Mouse (Mus musculus): ENCODE data around the gene C330007P06Rik. TPM values are rescaled to one million over a fixed set of nuclear protein-coding genes. Genes with fewer than 3 reads are reported as not detected.

The C330007P06Rik gene
- polyA plus RNA-seq, 2 experiments = 6.2 to 14.6 TPM

DNA sequence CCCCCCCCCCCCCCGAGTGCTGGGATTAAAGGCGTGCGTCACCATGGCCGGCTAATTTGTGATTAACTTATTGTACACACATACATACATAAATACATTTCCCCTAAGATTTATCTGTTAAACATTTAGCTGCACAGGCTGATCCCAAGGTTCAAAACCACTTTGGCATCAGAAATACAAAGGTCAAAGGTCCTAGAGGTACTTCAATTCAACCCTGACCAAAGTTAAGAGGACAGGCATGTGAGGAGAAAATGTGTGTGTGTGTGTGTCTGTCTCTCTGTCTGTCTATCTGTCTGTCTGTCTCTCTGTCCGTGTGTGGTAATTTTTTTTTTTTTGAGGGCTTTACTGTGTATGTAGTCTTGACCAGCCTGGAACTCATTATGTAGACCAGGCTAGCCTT lies 47.0 kb downstream of the C330007P06Rik start:
- Histone ChIP-seq H3K27me3 (ENCODE audit: control insufficient read depth, insufficient read depth, low read length) (no peaks in the 10 kb centered on the region), H3K27ac (no peak overlapping the region), H3K4me2 (ENCODE audit: low read depth) (no peak overlapping the region), H3K36me3 (replicated peaks; ENCODE audit: control insufficient read depth, insufficient read depth, low read depth) (no peaks in the 10 kb centered on the region), H3K4me3 (ENCODE audit: insufficient read depth in 1 of 2, low read depth in 2 of 2, low read length in 2 of 2) (no peak overlapping the region), H3K9me3 (ENCODE audit: control insufficient read depth, low read length) (no peaks in the 10 kb centered on the region), H3K9ac (replicated peaks) (no peak overlapping the region), H3K4me1 (replicated peaks; ENCODE audit: control insufficient read depth in 2 of 2, insufficient read depth in 2 of 2, low read length in 1 of 2) (no peaks in the 10 kb centered on the region; a peak in 1 of 4 replicates)
- ATAC-seq (ENCODE audit: insufficient read depth) (no peak), DNase-seq (ENCODE audit: low read depth in 3 of 3, low spot score in 3 of 3) (no peak)
- TF ChIP-seq EP300 (IDR thresholded peaks at IDR 0.05; ENCODE audit: low read depth) (no peak), CTCF (IDR thresholded peaks at IDR 0.05; ENCODE audit: low read depth) (no peak)
- WGBS (ENCODE audit: insufficient replicate concordance) = 74% methylated on average over 5 of the region's 5 CpGs

DNA sequence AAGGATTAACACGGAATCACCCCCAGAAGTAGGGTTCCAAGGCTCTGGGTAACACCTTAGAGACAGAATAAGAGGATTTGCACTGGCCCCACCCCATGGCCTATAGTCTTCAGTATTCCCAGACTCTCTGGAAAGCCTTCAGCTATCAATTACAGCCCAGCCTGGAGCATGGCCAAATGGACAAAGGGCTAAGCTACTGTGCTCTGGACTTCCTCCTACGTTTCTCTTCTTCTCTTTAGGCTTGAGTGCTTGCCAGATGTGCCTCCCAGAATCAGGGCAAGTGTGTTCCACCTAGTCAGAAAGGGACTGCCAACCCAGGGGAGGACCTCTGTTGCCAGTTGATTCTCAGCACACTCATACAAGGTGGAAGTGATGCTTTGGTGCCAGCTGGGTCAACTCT lies 48.9 kb downstream of the C330007P06Rik start:
- ATAC-seq (ENCODE audit: insufficient read depth) (no peak), DNase-seq (ENCODE audit: low read depth in 3 of 3, low spot score in 3 of 3) (no peak)
- no peaks in the 10 kb centered on the region for H3K9me3 ChIP-seq (ENCODE audit: control insufficient read depth, low read length)
- H3K27ac ChIP-seq = no peak overlapping the region
- 36% methylated on average over 2 of the region's 2 CpGs for WGBS (ENCODE audit: insufficient replicate concordance)
- H3K4me1 ChIP-seq (replicated peaks; ENCODE audit: control insufficient read depth in 2 of 2, insufficient read depth in 2 of 2, low read length in 1 of 2) = no peaks in the 10 kb centered on the region; a peak in 1 of 4 replicates
- no peak for TF ChIP-seq CTCF (IDR thresholded peaks at IDR 0.05; ENCODE audit: low read depth)
- no peak for TF ChIP-seq EP300 (IDR thresholded peaks at IDR 0.05; ENCODE audit: low read depth)
- H3K9ac ChIP-seq (replicated peaks) = no peak overlapping the region
- H3K27me3 ChIP-seq (ENCODE audit: control insufficient read depth, insufficient read depth, low read length) = no peaks in the 10 kb centered on the region
- H3K4me2 ChIP-seq (ENCODE audit: low read depth) = no peak overlapping the region
- H3K4me3 ChIP-seq (ENCODE audit: insufficient read depth in 1 of 2, low read depth in 2 of 2, low read length in 2 of 2) = no peak overlapping the region
- H3K36me3 ChIP-seq (replicated peaks; ENCODE audit: control insufficient read depth, insufficient read depth, low read depth) = no peaks in the 10 kb centered on the region

DNA sequence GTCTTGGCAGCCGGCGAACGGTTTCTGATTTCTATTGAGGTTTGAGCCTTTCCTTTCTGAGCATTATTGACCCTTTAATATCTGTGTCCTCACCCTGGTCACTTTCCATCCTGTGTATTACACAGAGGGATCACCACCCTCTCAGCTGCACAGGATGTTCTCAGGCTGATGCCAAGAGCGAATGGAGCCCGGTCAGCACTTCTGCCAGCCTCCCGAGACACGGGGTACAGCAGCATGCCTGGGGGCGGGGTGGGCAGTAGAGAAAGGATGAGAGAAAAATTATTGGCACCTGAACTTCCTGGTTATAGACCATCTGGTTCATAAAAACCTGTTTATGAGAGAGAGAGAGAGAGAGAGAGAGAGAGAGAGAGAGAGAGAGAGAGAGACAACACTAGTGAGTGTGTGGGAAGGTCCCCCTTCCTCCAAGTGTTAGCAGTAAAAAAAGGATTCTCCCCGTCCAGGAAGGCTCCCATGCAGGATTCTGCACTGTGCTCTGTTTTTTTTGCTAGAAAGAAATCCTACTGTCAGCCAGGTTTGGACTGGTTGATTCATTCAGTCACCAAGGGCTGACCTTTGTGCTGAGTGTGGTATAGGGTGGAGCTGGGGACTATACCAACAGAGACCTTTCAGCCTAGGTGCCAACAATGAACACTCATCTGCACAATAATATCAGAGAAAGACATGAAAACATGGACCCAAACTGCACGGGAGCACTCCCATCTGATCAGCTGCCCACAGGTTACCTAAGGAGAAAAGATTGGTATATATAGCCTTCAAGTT lies 49.8 kb downstream of the C330007P06Rik start:
- Histone ChIP-seq H3K9me3 (ENCODE audit: control insufficient read depth, low read length) (no peaks in the 10 kb centered on the region), H3K27me3 (ENCODE audit: control insufficient read depth, insufficient read depth, low read length) (no peaks in the 10 kb centered on the region), H3K36me3 (replicated peaks; ENCODE audit: control insufficient read depth, insufficient read depth, low read depth) (no peaks in the 10 kb centered on the region), H3K4me2 (ENCODE audit: low read depth) (no peak overlapping the region), H3K9ac (replicated peaks) (no peak overlapping the region), H3K4me3 (ENCODE audit: insufficient read depth in 1 of 2, low read depth in 2 of 2, low read length in 2 of 2) (no peak overlapping the region), H3K27ac (no peak overlapping the region), H3K4me1 (replicated peaks; ENCODE audit: control insufficient read depth in 2 of 2, insufficient read depth in 2 of 2, low read length in 1 of 2) (no peaks in the 10 kb centered on the region; a peak in 1 of 4 replicates)
- 75% methylated on average over 10 of the region's 10 CpGs for WGBS (ENCODE audit: insufficient replicate concordance)
- DNase-seq (ENCODE audit: low read depth in 3 of 3, low spot score in 3 of 3) = no peak
- TF ChIP-seq CTCF (IDR thresholded peaks at IDR 0.05; ENCODE audit: low read depth) (no peak), EP300 (IDR thresholded peaks at IDR 0.05; ENCODE audit: low read depth) (no peak)
- no peak for ATAC-seq (ENCODE audit: insufficient read depth)

DNA sequence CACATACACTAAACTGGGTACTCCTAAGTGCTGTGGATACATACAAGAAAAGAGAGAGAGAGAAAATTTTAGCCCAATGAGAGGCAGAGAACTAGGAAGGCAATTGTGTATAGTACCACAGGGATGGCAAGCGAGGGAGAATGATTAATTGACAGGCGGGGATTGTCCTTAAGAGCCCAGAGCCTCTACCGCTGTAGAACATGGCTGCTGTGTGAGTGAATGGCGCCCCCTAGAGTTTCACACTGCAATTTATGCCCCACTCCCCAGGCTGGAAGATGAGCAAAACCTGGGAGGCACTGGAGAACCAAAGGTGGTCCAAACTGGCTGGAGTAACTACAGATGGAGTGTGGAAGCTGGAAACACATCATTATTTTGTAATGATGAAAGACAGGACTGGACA lies 53.7 kb downstream of the C330007P06Rik start:
- Histone ChIP-seq H3K4me2 (ENCODE audit: low read depth) (no peak overlapping the region), H3K4me3 (ENCODE audit: insufficient read depth in 1 of 2, low read depth in 2 of 2, low read length in 2 of 2) (no peak overlapping the region), H3K9ac (replicated peaks) (no peak overlapping the region), H3K27me3 (ENCODE audit: control insufficient read depth, insufficient read depth, low read length) (no peaks in the 10 kb centered on the region), H3K36me3 (replicated peaks; ENCODE audit: control insufficient read depth, insufficient read depth, low read depth) (no peaks in the 10 kb centered on the region), H3K27ac (no peak overlapping the region), H3K9me3 (ENCODE audit: control insufficient read depth, low read length) (no peaks in the 10 kb centered on the region), H3K4me1 (replicated peaks; ENCODE audit: control insufficient read depth in 2 of 2, insufficient read depth in 2 of 2, low read length in 1 of 2) (peaks cover 0 to 7% of the 10 kb centered on the region in 2 experiments; a peak in 2 of 4 replicates)
- DNase-seq (ENCODE audit: low read depth in 3 of 3, low spot score in 3 of 3) = no peak
- TF ChIP-seq CTCF (IDR thresholded peaks at IDR 0.05; ENCODE audit: low read depth) (peak; percentile 87), EP300 (IDR thresholded peaks at IDR 0.05; ENCODE audit: low read depth) (no peak)
- no peak; the same call in 1 of the 2 replicates for ATAC-seq (ENCODE audit: insufficient read depth)
- 11% methylated on average over 4 of the region's 4 CpGs for WGBS (ENCODE audit: insufficient replicate concordance)

DNA sequence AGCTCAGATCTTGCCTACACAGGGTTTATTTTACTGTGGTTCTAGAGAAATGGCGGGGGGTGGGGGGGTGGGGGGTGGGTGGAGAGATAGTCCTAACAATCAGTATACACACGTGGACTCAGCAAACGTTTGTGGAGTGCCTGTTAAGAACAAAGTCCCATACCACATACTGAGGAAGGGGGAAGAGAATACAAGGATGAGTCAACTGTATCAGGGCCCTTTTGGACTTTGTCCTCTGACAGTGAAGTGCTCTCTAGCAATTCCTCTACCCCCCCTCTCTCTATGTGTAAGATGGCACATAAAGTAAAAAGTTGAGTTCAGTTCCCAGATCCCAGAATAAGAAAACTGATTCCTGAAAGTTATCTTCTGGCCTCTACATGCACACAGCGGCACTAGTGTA lies 54.3 kb downstream of the C330007P06Rik start:
- H3K9ac ChIP-seq (replicated peaks) = no peak overlapping the region
- peaks cover 0 to 7% of the 10 kb centered on the region in 2 experiments; a peak in 2 of 4 replicates for H3K4me1 ChIP-seq (replicated peaks; ENCODE audit: control insufficient read depth in 2 of 2, insufficient read depth in 2 of 2, low read length in 1 of 2)
- H3K4me2 ChIP-seq (ENCODE audit: low read depth) = no peak overlapping the region
- H3K27ac ChIP-seq = no peak overlapping the region
- no peak for ATAC-seq (ENCODE audit: insufficient read depth)
- H3K4me3 ChIP-seq (ENCODE audit: insufficient read depth in 1 of 2, low read depth in 2 of 2, low read length in 2 of 2) = no peak overlapping the region
- no peaks in the 10 kb centered on the region for H3K9me3 ChIP-seq (ENCODE audit: control insufficient read depth, low read length)
- H3K36me3 ChIP-seq (replicated peaks; ENCODE audit: control insufficient read depth, insufficient read depth, low read depth) = no peaks in the 10 kb centered on the region
- no peaks in the 10 kb centered on the region for H3K27me3 ChIP-seq (ENCODE audit: control insufficient read depth, insufficient read depth, low read length)
- WGBS (ENCODE audit: insufficient replicate concordance) = 33% methylated on average over 4 of the region's 4 CpGs
- DNase-seq (ENCODE audit: low read depth in 3 of 3, low spot score in 3 of 3) = no peak
- TF ChIP-seq EP300 (IDR thresholded peaks at IDR 0.05; ENCODE audit: low read depth) (no peak), CTCF (IDR thresholded peaks at IDR 0.05; ENCODE audit: low read depth) (no peak)
